Mouse (Mus musculus) lung, embryonic 14.5 days (tissue): ENCODE data around the gene Sept3. TPM values are rescaled to one million over a fixed set of nuclear protein-coding genes. Genes with fewer than 3 reads are reported as not detected.
A peak's percentile ranks its signal among the peaks of the same experiment; 100 is the strongest.

ENCODE experiments used
- ATAC-seq: fragments of 200-750 bp; cut with Nextera tagmentation; 2 replicates; pipeline ENCODE4 v1.8.0; 2017; ENCODE audit warnings: mild to moderate bottlenecking, moderate TSS enrichment, moderate library complexity; ENCODE audit not compliant: insufficient read depth
- DNase-seq: peaks from one replicate; pipeline ENCODE4 v3.0.0-alpha.2; 2015
- H3K27ac ChIP-seq: fragments of 300-500 bp; sonication (generic); 2 replicates; pipeline ENCODE4 v1.5.1; 2014; ENCODE audit warnings: low read depth, mild to moderate bottlenecking, moderate library complexity
- H3K27me3 ChIP-seq: fragments of 300-500 bp; sonication (generic); 2 replicates; pipeline ENCODE4 v1.6.1; 2014; ENCODE audit warnings: low read length, control low read depth; ENCODE audit not compliant: insufficient read depth
- H3K36me3 ChIP-seq: fragments of 300-500 bp; sonication (generic); 2 replicates; pipeline ENCODE4 v1.6.1; 2014; ENCODE audit warnings: control low read depth; ENCODE audit not compliant: insufficient read depth
- H3K4me1 ChIP-seq: fragments of 300-500 bp; sonication (generic); 2 replicates; pipeline ENCODE4 v1.6.1; 2014; ENCODE audit warnings: antibody characterized with exemption, control low read depth; ENCODE audit not compliant: insufficient read depth
- H3K4me2 ChIP-seq: fragments of 300-500 bp; sonication (generic); 2 replicates; pipeline ENCODE4 v1.6.1; 2014; ENCODE audit warnings: mild to moderate bottlenecking
- H3K4me3 ChIP-seq: fragments of 300-500 bp; sonication (generic); 2 replicates; pipeline ENCODE4 v1.5.1; 2014; ENCODE audit warnings: low read depth, low read length
- H3K9ac ChIP-seq: fragments of 300-500 bp; sonication (generic); 2 replicates; pipeline ENCODE4 v1.6.1; 2014
- H3K9me3 ChIP-seq: fragments of 300-500 bp; sonication (generic); 2 replicates; pipeline ENCODE4 v1.6.1; 2016; ENCODE audit warnings: low read depth, low read length, control low read depth
- CTCF ChIP-seq: IDR thresholded peaks from 2 replicates; pipeline ENCODE4 v1.5.1; 2016; ENCODE audit warnings: antibody characterized with exemption, low read depth
- WGBS: fragments of 180-500 bp; shearing (Covaris S2); extraction: QIAGEN DNeasy Blood & Tissue Kit; methylation state at CpG from one replicate; pipeline ENCODE4 v1.1.7; 2014; 5-methylcytosine and 5-hydroxymethylcytosine counted together
- polyA plus RNA-seq: library from polyadenylated mRNA; unstranded; fragments of >200 nt; fragmentation: Nextera tagmentation; extraction: Ambion mirVana; gene quantifications from 2 replicates; pipeline ENCODE4 v1.2.1, GENCODE M21; 2014

Gene Sept3
- polyA plus RNA-seq, 1 experiment from 2014 or later: 8.1 TPM

- Histone ChIP-seq H3K36me3 (no peaks in the 10 kb centered on the region), H3K27me3 (no peaks in the 10 kb centered on the region), H3K4me3 (no peak overlapping the region), H3K4me2 (no peak overlapping the region), H3K4me1 (no peaks in the 10 kb centered on the region), H3K27ac (no peak overlapping the region), H3K9ac (no peak overlapping the region), H3K9me3 (no peaks in the 10 kb centered on the region)
- no peak for DNase-seq
- no peak for ATAC-seq
- peak; percentile 48 for TF ChIP-seq CTCF
- 84% methylated on average over 3 of the region's 3 CpGs for WGBS
Measured at GRCm38 (mm10) chr15:82251579-82251978, 23.1 kb upstream of the Sept3 start.

- no peak for TF ChIP-seq CTCF
- Histone ChIP-seq H3K27me3 (no peaks in the 10 kb centered on the region), H3K27ac (no peak within 1 kb of the TSS), H3K4me3 (no peak within 1 kb of the TSS), H3K36me3 (no peaks in the 10 kb centered on the region), H3K4me2 (no peak within 1 kb of the TSS), H3K9ac (no peak within 1 kb of the TSS), H3K9me3 (no peaks in the 10 kb centered on the region), H3K4me1 (no peaks in the 10 kb centered on the region)
- DNase-seq: no peak
- ATAC-seq: no peak
- WGBS: 75% methylated on average over 6 of the region's 6 CpGs
Measured at GRCm38 (mm10) chr15:82252097-82252496, 22.6 kb upstream of the Sept3 start, which contains the start of gene 1500009C09Rik. 1500009C09Rik (plus strand) TSS chr15:82252397.

DNA sequence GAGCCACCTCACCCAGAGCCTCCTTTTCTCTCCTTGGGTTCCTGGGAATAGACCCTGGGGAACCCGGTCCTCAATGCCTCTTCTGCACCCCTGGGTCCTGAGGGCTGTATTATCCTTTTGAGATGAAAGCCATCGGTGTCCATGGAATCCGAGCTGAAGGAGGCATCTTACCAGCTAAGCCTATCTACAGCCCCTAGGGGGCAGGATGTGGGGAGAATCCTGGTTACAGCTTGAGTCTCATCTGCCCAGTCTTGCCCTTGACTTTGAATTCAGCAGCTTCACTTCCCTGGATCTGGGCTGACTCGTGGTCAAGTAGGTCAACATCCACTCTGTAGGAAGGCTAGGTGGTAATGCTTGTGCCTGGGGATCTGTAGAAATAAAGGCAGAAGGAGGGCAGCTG, 19.4 kb upstream of the Sept3 start:
- Histone ChIP-seq H3K27ac (no peak overlapping the region), H3K4me2 (no peak overlapping the region), H3K9ac (no peak overlapping the region), H3K9me3 (no peaks in the 10 kb centered on the region), H3K36me3 (no peaks in the 10 kb centered on the region), H3K4me3 (no peak overlapping the region), H3K4me1 (no peaks in the 10 kb centered on the region), H3K27me3 (no peaks in the 10 kb centered on the region)
- TF ChIP-seq CTCF: peak; percentile 23; the same call in 1 of the 2 replicates
- ATAC-seq (no peak), DNase-seq (no peak)
- WGBS: 44% methylated on average over 4 of the region's 4 CpGs

- Histone ChIP-seq H3K4me3 (no peak overlapping the region), H3K36me3 (no peaks in the 10 kb centered on the region), H3K9ac (no peak overlapping the region; the same call in 1 of the 2 replicates), H3K27me3 (no peaks in the 10 kb centered on the region), H3K4me2 (no peak overlapping the region), H3K4me1 (no peaks in the 10 kb centered on the region), H3K27ac (no peak overlapping the region), H3K9me3 (no peaks in the 10 kb centered on the region)
- 0 out of 2 replicates have a peak, but pooled peaks have one; percentile 11 for ATAC-seq
- 26% methylated on average over 10 of the region's 10 CpGs for WGBS
- no peak for DNase-seq
- TF ChIP-seq CTCF: no peak
Measured at GRCm38 (mm10) chr15:82255944-82256383, 18.7 kb upstream of the Sept3 start.

DNA sequence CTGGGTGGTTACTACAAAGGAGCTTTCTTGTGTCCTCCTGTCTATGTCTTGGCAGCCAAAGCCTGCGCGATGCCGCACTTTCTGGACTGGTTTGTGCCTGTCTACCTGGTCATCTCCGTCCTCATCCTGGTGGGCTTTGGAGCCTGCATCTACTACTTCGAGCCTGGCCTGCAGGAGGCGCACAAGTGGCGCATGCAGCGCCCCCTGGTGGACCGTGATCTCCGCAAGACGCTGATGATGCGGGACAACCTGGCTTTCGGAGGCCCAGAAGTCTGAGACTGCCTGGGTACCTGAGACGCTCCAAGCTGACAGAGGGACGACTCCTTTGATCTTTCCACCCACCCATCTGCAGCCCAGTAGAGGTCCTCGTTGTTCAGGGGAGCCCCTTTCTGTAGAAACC, 15.2 kb upstream of the Sept3 start:
- Histone ChIP-seq H3K9me3 (no peaks in the 10 kb centered on the region), H3K27ac (no peak overlapping the region), H3K27me3 (no peaks in the 10 kb centered on the region), H3K36me3 (no peaks in the 10 kb centered on the region), H3K4me3 (no peak overlapping the region), H3K4me2 (no peak overlapping the region), H3K9ac (no peak overlapping the region), H3K4me1 (no peaks in the 10 kb centered on the region)
- peak; percentile 81 for DNase-seq
- no peak for ATAC-seq
- peak; percentile 99 for TF ChIP-seq CTCF
- WGBS: 8% methylated on average over 16 of the region's 16 CpGs

GRCm38 (mm10) chr15:82266356-82266755, 8.3 kb upstream of the Sept3 start:
- H3K27ac ChIP-seq: no peak overlapping the region
- H3K9ac ChIP-seq: no peak overlapping the region
- H3K36me3 ChIP-seq: no peaks in the 10 kb centered on the region
- 9% methylated on average over 6 of the region's 6 CpGs for WGBS
- DNase-seq: peak; percentile 83
- no peaks in the 10 kb centered on the region for H3K9me3 ChIP-seq
- peak; percentile 92 for TF ChIP-seq CTCF
- H3K4me2 ChIP-seq: no peak overlapping the region
- no peak overlapping the region for H3K4me3 ChIP-seq
- H3K4me1 ChIP-seq: no peaks in the 10 kb centered on the region
- no peak for ATAC-seq
- no peaks in the 10 kb centered on the region for H3K27me3 ChIP-seq

- ATAC-seq (no peak), DNase-seq (no peak)
- Histone ChIP-seq H3K27me3 (no peaks in the 10 kb centered on the region), H3K4me3 (no peak overlapping the region), H3K36me3 (no peaks in the 10 kb centered on the region), H3K9ac (no peak overlapping the region), H3K4me2 (no peak overlapping the region), H3K27ac (no peak overlapping the region), H3K4me1 (no peaks in the 10 kb centered on the region), H3K9me3 (no peaks in the 10 kb centered on the region)
- 17% methylated on average over 3 of the region's 3 CpGs for WGBS
- TF ChIP-seq CTCF: no peak
Measured at GRCm38 (mm10) chr15:82268185-82268584, 6.5 kb upstream of the Sept3 start.

- Histone ChIP-seq H3K4me1 (no peaks in the 10 kb centered on the region), H3K9me3 (no peaks in the 10 kb centered on the region), H3K27ac (no peak overlapping the region), H3K9ac (no peak overlapping the region), H3K4me2 (no peak overlapping the region), H3K36me3 (no peaks in the 10 kb centered on the region), H3K4me3 (no peak overlapping the region), H3K27me3 (peaks cover 4% of the 10 kb centered on the region; the same call in 1 of the 2 replicates)
- DNase-seq (no peak), ATAC-seq (no peak)
- 85% methylated on average over 9 of the region's 9 CpGs for WGBS
- TF ChIP-seq CTCF: no peak
Measured at GRCm38 (mm10) chr15:82268783-82269182, 5.9 kb upstream of the Sept3 start.
